Mouse (Mus musculus) cerebral cortex, adult 2 months (tissue): Measurements from ENCODE around the gene Tex46.

ENCODE experiments used
- WGBS: fragments of 180-500 bp; shearing (Covaris S2); methylation state at CpG from one replicate; pipeline ENCODE4 v1.1.7; 2018; 5-methylcytosine and 5-hydroxymethylcytosine counted together

Gene Tex46

DNA sequence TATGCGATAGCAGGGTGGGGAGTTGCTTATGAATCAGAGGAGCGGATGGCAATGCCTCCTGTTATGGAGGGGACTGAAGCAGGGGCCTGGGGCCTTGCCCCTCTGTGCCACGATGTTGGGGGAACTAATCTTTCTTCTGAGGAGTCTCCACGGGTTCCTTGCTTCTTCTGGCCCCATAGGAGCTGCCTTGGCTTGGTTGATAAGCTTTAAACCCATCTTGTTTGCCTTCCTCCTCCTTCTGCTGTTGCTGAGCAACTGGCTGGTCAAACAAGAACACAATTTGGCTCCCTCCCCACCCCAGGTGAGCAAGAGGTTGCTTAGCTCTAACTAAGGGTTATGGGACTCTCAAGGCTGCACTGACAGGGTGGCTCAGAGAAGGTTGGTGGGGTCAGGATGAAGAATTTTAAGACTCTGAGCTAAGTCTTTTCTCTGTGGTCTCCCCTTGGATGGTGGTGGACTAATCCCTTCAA is at the start of gene Tex46:
Gene Tex46 (plus strand): TSS at position 51 of the 470 bp plus-strand sequence.
- 82% methylated on average over 4 of the region's 4 CpGs for WGBS

DNA sequence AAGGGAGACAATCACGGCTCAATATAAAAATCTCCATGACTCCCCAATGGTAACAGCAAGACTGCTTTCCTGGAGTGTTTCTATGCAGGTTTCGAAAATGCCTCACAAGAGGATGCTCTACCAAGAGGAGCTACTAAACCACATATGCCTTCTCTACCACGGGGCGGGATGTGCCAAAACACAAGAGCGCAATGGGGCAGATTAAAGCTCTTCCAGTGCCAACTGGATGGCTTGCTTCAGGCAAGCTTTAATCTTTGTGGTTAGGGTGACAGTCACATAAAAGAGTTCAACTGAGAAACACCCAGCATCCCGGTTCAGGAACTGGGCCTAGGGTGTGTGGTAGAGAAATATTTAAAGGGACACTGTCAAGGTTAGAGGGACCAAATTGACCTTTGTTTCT is 47.5 kb upstream of the Tex46 start:
- WGBS: 46% methylated on average over 6 of the region's 6 CpGs

DNA sequence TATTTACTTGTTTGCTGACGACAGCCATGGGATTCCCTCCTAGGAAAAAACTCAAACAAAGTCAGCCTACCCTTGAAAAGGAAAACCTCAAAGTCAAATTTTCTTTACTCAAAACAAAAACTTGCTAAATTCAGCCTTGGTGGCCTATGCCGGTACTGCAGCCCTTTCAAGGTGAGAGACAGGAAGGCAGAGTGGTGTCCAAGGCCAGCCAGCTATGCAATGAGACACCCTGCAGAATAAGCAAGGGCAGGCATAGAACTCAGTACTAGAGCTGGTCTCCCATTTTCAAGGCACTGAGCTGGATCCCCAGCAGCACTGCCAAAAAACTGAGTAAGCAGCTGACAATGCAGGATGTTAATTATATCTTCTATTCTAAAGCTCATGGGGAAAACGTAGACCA is 41.6 kb upstream of the Tex46 start:
- 51% methylated on average over 3 of the region's 3 CpGs for WGBS

DNA sequence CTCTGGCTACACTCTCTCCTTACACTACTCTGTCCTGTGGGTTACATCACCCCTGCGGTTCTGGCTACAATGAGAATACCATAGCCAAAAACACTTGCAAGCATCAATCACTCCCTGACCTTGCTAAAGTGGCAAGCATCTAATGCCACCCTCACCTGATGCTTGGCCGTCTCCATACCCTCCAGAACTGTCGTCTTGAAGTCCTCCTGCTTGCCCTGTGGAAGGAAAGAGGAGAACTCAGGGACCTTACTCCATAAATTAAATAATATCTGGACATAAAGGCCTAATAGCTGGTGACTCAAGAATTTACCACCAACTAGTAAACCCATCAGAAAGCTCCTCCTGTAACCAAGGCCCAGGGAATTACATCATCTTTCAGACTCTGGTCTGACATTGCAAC is 28.4 kb upstream of the Tex46 start:
- WGBS: 93% methylated on average over 3 of the region's 3 CpGs

DNA sequence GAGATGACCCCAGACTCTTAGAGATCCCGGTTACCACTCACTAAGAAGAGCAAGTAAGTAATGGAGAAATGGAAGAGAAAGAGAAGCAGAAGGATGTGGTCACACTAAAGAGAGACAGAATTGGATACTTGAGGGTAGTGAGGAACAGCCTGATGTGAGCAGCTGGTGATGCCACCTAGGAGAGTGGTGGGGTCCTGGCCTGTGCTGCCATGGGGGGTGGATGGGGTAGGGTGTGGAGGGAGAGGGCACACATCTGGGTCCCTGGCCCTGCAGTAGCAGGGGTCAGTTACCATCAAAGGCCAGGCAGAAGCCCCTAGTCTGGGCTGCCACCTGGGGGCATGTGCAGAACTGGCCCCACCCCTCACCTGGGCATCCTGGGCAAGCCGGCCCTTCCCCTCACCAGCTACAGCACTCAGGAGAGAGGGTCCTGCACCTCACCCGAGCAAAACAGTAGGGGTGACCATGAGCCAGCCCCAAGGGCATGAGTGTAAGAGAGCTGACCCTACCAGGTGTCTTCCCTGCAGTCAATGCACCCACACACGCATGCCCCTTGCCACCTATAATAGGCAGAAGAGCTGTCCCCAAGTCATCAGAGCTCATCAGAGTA is 22.9 kb upstream of the Tex46 start:
- WGBS: 89% methylated on average over 4 of the region's 4 CpGs

DNA sequence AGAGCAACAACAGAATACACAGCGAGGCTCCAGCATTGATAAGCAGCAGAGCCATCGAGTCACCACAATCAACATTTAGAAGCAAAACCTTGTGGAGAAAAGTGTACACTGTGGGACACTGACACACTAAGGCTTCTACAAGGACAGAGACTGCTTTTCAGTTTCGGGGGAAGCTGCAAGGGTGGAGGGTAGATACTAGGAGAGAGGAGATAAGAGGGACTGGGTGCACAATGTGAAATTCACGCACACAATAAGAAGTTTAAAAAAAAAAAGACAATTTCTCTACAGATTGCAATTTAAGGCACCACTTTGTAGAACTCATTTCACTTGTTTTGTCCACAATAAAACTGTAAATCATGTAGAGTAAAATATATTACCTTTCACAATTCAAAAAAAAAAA is 22.2 kb upstream of the Tex46 start:
- WGBS: 78% methylated on average over 4 of the region's 4 CpGs

DNA sequence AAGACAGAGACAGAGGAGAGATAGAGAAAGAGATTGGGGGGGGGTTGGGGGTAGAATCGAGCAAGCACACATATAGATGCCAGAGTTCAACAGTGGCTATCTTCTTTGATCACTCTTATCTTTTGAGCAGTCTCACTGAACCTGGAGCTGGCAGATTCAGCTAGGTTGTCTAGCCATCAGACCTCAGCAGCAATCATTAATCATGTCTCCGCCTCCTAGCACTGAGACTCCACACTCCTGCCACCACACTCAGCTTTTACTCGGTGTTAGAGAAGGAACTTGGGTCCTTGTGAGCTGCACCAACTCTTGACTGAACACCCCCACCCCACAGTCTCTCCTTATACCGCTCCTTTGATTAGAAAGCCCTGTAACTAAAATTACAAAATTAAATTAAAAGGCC is 18.1 kb upstream of the Tex46 start:
- 60% methylated on average over 4 of the region's 4 CpGs for WGBS

DNA sequence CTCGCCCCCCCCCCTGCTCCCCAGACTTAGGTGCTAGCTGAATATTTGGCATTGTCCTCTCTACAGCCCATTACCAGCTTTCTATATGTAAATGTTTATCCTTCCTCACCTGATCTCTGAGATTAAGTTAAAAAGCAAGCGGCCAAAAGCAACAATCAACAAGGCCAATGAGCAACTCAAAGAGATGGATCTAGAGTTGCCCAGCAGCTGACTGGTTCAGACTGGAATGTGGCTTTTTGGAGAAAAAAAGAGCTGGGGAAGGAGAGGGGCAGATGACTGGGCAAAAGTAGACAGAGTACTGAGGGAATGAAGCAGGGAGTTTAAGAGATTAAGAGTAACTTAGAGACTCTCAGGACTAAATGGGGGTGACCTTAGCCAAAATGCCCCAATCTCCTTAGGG is 16.2 kb upstream of the Tex46 start:
- 83% methylated on average over 2 of the region's 2 CpGs for WGBS

DNA sequence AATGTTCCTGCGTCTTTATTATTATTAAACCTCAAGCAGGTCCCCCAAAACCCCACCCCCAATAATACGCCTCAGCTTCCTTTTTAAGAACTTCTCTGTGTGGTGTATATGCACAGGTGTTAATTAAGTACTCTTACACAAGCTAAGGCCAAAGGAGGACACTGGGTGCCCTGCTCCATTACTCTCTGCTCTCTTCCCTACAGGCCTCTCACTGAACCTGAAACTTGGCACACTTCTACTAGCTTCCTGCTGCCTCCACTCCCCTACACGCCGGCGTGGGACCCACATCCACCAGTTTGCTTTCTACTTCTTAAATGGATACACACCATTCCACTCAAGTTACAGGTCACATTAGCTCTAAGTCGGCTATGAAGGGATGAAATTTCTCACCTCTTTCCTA is 15.0 kb upstream of the Tex46 start:
- 55% methylated on average over 6 of the region's 6 CpGs for WGBS

DNA sequence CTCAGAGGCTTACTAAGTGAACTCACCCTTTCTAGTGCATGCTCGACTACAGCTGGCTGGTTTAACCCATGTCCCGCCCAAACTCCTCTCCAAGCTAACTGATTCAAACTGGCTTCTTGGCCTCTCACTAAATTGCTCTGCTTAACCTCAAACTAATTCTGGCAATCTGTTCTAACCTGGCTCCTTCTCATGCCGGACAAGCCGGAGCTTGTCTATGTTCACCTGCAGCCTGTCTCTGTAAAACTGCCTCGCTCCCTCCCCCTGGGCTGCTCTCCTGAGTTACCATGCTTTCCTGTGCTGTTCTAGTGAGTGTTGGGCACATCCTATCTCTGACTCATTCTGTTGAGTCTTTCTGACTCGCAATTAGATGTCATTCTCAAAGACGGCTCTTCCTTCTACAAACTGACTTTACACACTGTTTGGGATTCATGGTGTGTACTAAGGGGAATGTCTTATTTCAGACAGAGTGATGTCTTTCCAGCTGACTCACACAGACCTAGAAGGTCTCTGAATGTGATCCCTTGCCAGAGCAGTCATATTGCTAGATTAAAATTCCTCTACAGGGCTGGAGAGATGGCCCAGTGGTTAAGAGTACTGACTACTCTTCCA is 11.9 kb upstream of the Tex46 start:
- WGBS: 65% methylated on average over 7 of the region's 7 CpGs

DNA sequence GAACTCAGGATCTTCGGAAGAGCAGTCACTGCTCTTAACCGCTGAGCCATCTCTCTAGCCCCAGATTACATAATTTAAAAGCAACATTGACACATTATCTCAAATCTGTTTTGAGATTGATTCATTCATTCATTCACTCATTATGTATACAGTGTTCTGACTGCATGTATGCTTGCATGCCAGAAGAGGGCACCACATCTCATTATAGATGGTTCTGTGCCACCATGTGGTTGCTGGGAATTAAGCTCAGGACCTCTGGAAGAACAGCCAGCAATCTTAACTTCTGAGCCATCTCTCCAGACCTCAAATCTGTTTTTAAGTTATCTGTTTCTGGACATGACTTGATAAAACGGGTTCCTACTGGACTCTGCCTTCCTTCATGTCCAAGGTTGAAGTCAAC is 10.4 kb upstream of the Tex46 start:
- 86% methylated on average over 3 of the region's 3 CpGs for WGBS

DNA sequence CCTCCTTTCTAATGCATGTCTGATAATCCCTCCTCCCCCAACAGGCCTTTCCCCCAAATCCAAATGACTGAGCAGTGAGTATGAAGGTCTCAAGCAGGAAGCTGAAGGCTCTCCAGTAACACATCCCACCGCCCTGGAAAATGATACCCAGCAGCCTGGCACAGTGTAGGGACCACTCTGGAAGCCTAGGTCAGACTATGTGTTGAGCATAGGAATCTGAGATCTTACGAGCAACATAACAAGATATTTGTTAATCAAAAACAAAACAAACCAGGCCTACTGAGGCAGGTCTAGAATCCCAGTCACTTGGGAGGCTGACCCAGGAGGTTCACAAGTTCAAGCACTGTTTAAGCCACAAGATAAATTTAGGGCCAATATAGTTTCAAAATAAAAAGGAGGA is 9.7 kb upstream of the Tex46 start:
- 86% methylated on average over 2 of the region's 2 CpGs for WGBS

DNA sequence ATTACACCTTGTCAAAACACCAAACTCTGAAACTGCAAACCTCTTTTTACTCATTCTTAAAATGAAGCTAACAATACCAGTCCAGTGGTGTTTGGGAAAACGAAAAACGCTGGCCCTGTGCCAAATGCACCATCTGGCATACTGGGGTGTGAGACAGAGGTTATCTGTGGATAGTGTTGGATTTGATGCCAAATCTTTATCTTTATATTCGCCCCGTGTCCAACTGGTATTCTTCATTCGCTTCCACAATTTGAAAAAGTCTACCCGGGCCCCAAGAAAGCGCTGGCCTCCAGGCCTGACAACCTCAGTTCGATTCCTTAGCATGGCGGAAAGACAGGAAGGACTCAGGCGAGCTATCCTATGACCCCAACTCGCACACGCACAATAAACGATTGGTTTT is 8.8 kb upstream of the Tex46 start:
- WGBS: 1% methylated on average over 13 of the region's 13 CpGs

DNA sequence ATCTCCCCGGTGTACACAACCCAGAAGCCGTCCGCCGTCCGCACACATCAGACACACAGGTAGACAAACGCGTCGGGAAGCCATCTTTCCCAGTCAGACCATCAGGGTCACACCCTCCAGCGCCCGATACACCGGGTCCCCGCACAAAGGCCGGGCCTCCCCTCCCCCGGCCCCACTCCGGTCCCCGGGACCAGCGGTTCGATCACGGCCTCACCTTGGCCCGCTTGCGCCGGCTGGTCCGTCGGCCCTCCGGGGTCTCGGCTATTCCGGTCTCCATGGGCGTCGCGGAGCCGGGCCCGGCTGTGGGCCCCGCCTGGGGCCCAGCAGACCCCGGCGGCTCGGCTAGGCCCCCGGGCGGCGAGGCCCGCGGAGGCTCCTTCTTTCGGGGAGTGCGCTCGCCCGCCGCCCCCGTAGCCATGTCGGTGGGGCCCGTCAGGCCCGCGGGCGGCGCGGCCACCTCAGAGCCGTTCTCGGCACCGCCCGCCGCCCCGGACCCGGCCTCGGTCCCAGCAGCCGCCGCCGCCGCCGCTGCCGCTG is 8.2 kb upstream of the Tex46 start:
- under 1% methylated on average over 68 of the region's 68 CpGs for WGBS

DNA sequence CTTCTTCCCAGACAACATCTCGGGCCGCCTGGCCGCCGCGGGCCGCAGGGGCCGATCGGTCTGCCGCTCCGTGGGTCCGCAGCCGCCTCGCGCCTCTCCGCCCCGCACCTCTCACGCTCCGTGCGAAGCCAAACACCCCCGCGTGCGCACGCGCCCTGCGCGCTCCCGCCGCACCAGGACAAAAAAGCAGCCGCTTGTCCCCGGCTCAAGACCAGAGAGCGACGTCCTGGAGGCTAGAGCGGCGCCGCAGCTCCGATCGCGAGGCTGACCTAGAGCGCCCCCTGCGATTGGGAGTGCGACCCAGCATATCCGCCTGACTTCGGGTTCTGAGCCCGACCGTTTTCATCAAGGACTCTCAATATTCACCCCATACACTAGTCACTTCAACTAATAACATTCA is 7.7 kb upstream of the Tex46 start, which contains the start of gene Kdm1a:
Gene Kdm1a (minus strand): TSS at position 156 of the 400 bp plus-strand sequence.
- whole genome bisulfite sequencing: under 1% methylated on average over 45 of the region's 45 CpGs

DNA sequence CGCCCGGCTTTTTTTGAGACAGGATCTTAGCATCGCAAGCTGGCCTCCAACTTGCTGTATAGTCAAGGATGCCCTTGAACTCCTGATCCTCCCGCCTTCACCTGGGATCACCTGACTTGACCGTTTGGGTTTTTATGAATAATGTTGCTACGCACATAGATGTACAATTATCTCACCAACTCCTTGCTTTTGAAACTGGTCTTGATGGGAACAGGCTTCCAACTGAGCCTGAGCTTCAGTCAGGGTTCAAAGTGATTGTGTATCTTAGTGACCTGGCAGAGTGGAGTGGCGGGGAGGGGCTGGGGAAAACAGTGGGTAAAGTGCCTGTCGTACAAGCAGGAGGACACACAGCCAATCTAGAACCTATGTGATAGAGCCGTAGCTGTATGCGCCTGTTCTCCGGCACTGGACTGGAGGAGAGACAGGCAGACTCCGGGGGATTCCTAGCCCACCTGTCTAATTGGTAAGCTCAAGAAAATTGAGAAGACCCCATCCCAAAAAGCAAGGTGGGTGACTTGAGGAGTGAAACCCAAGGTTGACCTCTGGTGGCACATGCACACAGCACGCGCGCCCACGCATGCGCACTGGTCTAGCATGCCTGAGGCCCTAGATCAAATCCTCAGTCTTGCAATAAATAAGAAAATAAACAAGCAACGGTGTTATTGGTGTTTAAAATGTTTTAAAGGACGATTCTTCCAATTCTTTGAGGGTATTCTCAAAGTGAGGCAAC is 4.3 kb upstream of the Tex46 start:
- 92% methylated on average over 19 of the region's 19 CpGs for WGBS

DNA sequence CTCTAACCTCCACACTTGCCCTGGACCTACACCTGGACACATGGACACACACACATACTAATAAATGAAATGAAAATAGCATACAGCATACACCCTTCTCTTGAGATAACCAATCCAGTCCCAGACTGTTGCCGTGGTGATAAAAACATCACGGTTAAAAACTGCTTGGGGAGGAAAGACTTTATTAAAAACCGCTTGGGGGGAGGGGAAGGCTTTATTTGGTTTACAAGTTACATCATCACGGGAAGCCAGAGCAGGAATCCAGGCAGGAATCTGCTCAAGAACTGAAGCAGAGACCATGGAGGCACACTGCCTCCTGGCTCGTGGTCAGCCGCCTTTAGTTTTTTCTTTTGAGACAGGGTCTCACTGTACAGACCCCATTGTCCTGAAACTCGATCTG is 3.4 kb downstream of the Tex46 start:
- 53% methylated on average over 7 of the region's 7 CpGs for WGBS

DNA sequence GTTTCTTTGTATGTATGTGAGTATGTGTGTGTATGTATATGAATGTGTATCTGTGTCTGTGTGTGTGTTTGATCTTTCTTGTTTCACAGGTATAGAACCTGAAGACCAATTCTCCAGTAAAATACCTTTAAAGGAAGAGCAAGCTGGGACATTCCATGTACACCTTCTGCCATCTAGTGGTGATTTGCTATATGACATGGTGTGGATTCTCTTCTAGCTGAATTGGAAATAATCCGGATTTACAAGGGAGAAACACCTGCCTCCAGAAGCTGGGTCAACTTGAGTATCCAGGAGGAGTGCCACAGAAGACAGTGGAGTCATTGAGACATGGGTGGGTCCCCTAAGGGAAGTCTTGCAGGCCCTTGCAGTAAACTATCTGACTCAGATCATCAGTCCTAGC is 11.1 kb downstream of the Tex46 start:
- WGBS: 0% methylated on average over 1 of the region's 1 CpGs

DNA sequence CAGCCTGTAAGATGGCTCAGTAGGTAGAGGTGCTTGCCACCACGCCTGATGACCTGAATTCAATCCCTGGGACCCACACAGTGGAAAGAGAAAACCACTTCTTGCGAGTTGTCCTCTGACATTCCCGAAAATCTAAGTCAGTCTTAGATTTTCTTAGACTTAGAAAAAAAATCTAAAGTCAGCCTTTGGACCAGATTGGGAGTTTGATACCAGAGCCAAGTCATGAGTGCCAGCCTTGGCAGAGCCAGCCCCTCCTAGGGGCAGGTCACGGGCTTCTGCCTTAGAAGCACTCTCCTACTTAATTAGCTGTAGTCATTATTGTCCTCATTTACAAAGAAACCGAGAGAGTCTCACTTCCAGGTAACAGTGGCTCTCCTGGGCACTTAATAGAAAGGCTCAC is 11.7 kb downstream of the Tex46 start:
- 64% methylated on average over 5 of the region's 5 CpGs for WGBS

DNA sequence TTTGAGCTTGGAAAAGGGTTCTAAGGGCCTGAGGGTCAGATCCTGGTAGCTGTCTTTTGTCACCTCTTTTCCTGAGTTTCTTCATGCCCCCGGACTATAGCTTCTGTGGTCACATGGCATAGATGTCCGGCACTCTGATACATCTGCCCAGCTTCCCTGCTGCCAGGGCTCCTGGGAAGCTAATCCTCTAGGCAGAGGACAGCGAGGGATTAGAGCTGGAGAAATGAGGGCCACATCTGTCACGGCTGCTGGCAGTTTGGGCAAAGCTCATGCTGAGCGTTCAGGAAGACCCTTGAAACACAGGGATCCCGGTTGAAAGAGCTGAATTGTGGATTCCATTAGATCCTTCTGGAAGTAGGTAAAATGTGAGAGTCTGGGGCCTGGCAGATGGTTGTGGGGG is 12.2 kb downstream of the Tex46 start, which contains the start of gene Lactbl1:
Gene Lactbl1 (plus strand): TSS at position 234 of the 400 bp plus-strand sequence.
- WGBS: 58% methylated on average over 6 of the region's 6 CpGs

DNA sequence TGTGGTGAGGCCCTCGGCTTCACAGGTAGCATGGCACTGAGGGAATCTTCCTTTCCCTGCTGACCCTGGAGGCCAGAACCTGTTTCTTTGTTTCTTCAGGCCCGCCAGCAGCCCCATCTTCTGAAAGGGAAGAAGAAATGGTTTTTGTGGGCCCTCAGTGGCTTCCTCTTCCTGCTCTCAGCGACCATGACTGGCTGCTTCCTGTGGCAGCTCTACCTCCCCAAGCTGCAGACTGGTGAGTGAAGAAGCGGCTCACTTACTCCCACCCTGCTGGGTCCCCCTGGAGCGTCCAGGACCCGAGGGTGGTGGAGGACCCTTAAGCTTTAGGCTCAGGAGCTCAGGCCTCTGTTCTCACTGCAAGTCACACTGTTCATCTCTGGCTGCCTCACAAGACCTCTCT is 16.4 kb downstream of the Tex46 start:
- WGBS: 81% methylated on average over 6 of the region's 6 CpGs

DNA sequence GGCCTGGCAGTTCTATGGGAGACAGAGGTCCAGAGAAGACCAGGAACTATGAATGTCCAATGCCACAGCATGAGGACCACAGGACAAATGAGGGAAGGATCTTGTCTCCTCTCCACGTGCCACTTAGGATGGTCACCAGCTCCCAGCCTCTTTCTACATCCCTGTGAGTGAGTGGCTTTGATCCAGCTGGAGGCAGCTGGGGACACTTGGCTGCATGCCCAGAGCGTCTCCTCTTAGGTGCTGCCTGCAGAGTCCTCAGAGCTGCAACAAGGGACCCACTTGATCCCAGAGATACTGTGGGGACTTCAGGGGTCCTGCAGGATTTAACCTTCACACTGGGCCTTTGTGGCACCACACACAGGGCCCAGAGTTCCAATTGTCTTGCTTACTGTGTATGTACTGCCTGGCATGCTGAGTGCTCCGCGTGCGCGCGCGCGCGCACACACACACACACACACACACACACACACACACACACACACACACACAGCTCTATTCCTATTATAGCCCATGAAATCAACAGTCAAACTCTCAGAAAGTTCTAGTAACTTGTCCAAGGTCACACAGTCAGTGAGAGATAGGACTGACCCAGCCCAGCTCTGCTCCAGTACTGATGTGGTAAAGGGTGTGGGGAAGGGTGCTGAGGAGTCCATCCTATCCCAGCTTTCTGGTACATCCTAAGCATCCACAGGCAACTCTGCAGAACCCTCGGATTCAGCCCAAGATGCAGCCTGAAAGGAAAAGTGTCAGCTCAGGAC is 21.2 kb downstream of the Tex46 start:
- WGBS: 69% methylated on average over 11 of the region's 11 CpGs
